Mouse (Mus musculus) right cerebral cortex, postnatal 4 days (tissue): ENCODE data around the gene Btn2a2.

ENCODE experiments used
- DNase-seq: peaks from one replicate; pipeline ENCODE4 v3.0.0-alpha.2; 2022

Btn2a2 gene

DNA sequence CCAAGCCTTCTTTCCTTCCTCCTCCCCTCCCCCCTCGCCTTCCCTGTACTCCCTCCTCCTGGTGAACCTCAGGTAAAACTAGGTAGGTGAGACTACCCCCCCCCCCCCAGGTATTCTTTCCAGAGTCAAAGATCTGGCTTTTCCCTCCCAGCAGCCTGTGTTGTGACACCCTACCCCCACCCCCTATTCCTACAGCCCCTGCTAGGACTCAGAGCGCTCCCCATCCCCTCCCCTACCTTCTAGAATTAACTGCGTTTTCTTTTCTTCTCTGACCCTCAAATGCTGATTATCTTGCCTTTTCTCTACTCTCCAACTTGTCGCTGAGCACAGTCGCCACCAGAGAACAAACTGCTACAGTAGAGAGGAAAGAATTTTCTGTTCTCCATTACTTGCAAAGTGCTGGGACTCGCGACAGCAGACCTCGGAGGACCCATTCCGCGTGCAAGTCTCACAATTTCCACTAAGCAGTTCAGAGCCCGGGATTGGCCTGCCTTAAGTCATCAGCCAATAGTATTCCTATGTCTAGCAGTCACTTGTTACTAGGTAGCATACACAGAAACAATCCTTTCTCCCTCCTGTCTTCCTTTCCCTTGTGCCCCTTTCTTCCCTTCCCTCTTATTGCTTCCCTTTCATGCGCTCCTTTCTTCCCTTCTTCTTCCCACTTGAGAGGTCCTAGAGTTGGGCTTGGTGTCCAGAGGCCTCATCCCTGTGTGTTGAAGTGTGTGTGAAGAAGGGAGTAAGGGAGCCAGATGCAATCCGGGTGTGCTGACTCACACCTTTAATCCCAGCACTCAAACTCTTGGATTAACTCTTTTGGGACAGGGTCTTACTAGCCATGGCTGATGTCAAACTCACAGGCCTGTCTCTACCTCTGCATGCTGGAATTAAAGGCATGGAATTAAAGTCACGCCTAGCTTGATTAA is at the start of gene Btn2a2:
Gene Btn2a2 (minus strand): TSS at position 458 of the 923 bp plus-strand sequence.
- peak; percentile 59 for DNase-seq

DNA sequence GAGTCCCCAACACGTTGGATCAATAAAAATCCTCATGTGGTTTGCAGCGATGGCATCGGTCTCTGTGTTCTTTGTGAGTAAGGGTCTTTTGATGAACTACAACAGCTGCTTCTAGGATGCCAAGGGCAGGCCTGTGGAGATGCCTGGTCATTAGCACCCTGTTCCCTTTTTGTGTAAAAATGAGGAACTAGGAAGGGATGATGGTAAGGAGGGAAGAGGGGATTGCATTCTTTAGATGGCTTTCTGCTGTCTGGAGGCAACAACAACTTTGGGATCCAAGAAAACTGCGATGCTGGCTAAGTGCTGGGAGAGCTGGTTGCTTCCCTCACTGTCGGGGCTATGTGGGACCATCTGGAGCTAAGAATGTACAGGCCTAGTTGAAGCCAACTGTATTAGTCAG is 49.6 kb upstream of the Btn2a2 start:
- no peak for DNase-seq

DNA sequence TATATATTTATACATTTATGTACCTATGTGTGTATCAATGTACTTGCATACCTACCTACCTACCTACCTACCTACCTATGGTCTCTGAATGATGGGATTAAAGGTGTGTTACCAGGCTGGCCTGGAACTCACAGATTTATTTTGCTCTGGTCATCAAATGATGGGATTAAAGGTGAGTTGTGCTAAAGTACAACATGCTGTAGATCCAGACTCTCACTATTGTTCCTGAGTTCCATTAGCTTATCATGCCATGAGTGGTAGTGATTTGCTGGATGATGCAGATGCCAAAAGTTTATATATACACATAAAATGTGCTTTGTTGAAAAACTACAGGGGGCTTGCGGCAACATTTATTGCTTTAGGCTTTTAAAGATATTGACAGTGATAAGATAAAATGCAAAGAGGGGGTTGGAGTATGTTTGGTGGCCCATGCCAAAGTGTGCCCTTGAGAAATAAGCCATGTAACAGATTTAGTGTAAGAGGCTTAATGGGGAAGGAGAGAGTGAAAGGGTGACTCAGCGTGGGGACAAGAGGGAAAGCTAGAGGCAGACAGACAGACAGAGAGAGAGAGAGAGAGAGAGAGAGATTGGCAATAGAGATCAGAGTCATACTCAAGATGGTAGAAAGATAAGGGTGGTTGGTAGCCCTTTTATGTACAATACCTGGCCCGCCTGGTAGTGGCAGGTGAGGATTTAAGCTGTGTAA is 48.5 kb upstream of the Btn2a2 start:
- no peak for DNase-seq

- DNase-seq: no peak
Observed at GRCm38 (mm10) chr13:23536076-23536822, 47.6 kb upstream of the Btn2a2 start.

GRCm38 (mm10) chr13:23535137-23536075 is 46.7 kb upstream of the Btn2a2 start, which contains the start of gene Hist1h3g:
Gene Hist1h3g, plus strand, starts transcription at chr13:23535422.
- peak; percentile 87 for DNase-seq

GRCm38 (mm10) chr13:23534368-23535131 is 45.9 kb upstream of the Btn2a2 start:
- no peak for DNase-seq

GRCm38 (mm10) chr13:23533560-23534367 is 45.1 kb upstream of the Btn2a2 start, which contains the start of gene Hist1h2af:
Gene Hist1h2af, plus strand, starts transcription at chr13:23533906.
- DNase-seq: peak; percentile 51

DNA sequence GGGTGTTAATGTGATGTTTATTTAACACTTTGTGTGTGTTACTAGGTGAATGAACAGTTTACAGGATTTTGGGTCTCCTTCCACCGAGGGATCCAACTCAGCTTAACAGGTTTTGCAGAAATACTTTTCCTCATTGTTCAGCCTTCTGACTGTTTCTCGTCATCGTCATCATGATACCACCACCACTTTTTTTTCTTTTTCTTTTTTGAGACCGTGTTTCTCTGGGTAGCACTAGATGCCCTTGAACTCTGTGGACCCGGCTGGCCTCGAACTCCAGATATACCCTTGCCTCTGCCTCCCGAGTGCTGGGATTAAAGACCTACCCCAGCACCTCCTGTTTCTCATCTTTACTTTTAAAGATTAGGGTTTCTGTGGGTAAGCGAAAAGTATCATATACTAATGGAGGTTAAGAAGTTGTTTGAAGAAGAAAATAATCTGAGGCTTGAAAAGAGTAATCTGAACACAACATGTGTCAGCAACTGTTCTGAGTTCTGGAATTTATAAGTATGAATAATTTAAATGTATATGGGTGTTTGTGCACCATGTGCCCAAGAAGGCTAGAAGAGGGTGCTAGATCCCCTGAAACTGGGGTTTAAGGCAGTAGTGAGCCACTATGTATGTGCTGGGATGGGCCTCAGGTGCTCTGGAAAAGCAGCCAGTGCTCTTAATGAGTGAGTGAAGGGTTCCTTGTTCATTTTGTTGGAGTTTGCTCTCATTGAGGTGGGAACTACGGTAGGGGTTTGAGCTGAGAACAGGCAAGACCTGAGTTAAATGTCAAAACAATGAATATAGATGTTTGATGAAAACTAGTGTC is 43.8 kb upstream of the Btn2a2 start:
- DNase-seq: no peak

DNA sequence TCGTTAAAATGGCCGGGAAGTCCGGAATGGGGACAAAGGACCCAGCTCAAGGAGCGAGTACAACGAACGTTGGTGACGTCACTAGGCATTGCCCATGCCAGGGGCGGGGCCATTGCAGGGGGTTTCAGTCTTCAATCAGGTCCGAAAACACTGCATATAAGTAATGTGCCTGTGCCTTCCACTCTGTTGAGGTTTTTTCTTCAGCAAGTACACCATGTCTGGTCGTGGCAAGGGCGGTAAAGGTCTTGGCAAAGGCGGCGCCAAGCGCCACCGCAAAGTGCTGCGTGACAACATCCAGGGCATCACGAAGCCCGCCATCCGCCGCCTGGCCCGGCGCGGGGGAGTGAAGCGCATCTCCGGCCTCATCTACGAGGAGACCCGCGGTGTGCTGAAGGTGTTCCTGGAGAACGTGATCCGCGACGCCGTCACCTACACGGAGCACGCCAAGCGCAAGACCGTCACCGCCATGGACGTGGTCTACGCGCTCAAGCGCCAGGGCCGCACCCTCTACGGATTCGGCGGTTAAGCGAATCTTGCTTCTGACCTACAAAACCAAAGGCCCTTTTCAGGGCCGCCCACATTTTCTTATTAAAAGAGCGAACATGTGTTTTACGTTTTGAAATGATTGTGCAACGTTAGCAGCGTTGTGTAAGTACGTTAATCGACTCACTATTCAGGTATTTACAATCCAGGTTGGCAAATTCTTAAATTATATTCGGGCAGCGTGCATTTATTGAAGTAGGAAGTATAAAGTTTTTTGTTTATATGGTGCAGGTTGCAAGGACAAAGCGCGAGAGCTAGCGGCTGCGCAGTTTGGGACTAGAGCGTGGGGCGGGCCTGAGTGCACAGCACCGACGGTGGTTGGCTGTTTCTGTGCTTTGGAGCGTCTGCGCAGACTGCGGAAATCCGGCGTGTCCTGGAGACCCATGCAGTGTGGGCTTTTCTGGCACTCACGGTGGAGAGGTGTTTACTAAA is 42.5 kb upstream of the Btn2a2 start, which contains the start of gene Hist1h4h:
Gene Hist1h4h (plus strand): TSS at position 150 of the 975 bp plus-strand sequence.
- DNase-seq: peak; percentile 88

DNA sequence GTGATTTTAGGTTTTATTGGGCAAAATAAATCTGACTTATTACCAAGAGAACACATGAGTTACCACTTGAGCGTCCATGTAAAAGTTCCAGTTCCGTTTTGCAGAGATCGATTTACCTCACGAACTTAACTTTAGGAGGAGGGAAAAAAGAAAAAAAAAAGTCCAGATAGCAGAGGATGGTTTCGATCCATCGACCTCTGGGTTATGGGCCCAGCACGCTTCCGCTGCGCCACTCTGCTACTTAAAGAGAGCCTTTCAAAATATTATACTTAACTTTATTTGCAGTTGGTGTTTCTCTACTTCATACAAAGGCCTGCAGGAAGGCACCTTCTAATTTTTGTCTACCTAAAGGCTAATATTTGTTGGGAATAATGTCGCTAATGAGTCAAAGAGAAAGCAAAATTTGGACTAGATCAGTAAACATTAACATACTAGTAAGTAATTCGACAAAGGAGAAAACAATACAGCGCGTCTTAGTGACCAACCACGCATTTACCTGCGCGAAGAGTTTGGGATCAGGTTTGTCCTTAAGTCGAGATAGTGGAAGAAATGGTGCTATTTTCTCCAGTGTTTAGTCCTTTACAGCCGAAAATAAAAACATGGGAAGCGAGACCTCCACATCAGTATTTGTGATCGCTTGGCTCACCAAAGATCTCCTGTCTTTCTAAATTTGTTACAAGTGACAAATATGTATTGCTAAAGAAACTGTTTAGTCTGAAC is 41.7 kb upstream of the Btn2a2 start:
- DNase-seq: peak; percentile 60

- DNase-seq: no peak
Observed at GRCm38 (mm10) chr13:23529480-23530165, 41.0 kb upstream of the Btn2a2 start.

DNA sequence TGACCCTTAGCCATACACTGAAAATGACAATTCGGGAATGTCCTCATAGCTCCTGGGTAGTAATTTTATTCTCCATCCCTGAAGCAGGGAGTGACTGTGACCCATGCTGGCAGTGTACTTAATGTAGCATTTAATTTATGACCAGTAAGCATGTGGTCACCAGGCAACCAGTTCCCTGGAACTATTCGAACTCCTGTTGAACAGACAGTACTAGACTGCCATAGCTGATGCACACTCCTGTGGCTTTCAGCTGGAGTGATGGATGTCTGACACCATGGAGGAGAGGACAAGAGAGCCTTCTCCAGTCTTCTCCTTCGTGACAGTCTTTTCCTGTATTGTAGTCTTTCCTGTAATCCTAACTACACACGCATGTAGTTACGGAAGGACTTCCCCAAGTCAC is 40.3 kb upstream of the Btn2a2 start:
- no peak for DNase-seq

- peak; percentile 95 for DNase-seq
Observed at GRCm38 (mm10) chr13:23526312-23526711, 37.7 kb upstream of the Btn2a2 start.

GRCm38 (mm10) chr13:23525901-23526300 is 37.2 kb upstream of the Btn2a2 start:
- DNase-seq: no peak

DNA sequence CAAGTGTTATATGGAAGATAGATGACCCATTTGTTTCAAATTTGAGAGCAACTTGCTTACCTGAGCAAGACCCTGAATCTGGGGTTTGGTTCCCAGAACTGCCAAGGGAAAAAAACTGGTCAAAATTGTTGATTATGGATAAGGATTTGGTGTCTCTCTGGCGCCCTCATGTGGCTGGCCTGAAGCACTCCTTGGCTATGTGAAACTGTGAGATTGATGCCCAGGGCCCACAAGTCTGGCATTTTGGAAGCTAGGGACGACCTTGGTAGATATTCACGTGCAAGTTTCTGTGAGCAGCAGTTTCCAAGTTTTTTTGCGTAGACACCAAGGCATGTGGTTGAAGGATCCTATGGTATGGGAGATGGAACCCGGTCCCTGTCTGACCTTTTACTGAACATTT is 36.0 kb upstream of the Btn2a2 start:
- peak; percentile 82 for DNase-seq

GRCm38 (mm10) chr13:23523976-23524375 is 35.3 kb upstream of the Btn2a2 start:
- DNase-seq: no peak

GRCm38 (mm10) chr13:23521703-23522102 is 33.0 kb upstream of the Btn2a2 start:
- DNase-seq: peak; percentile 62
